Mouse (Mus musculus) cerebellum, adult 2 months (tissue): Measurements from ENCODE around the gene Rpap1. TPM values are rescaled to one million over a fixed set of nuclear protein-coding genes. Genes with fewer than 3 reads are reported as not detected.

Experiments
- DNase-seq, 2 experiments: peaks; one replicate each; pipeline ENCODE4 v3.0.0; 2021
- H3K27ac ChIP-seq: fragments of 200-500 bp; 2 replicates; pipeline ENCODE4 v1.5.1; 2012; ENCODE audit warnings: low read length, control low read depth, inconsistent platforms; ENCODE audit not compliant: insufficient read depth
- H3K27me3 ChIP-seq: fragments of 200-500 bp; 2 replicates; pipeline ENCODE4 v1.6.1; 2012; ENCODE audit warnings: inconsistent platforms, mild to moderate bottlenecking, low read length, moderate library complexity; ENCODE audit not compliant: control insufficient read depth, insufficient read depth
- H3K4me1 ChIP-seq: fragments of 200-500 bp; 2 replicates; pipeline ENCODE4 v1.6.1; 2011; ENCODE audit warnings: low read length; ENCODE audit not compliant: control insufficient read depth, insufficient read depth
- H3K4me3 ChIP-seq: fragments of 200-500 bp; replicated peaks from 2 replicates; pipeline ENCODE3; 2011; ENCODE audit warnings: mild to moderate bottlenecking, low read depth, low read length, control low read depth; ENCODE audit not compliant: insufficient read depth
- CTCF ChIP-seq: fragments of 200-500 bp; IDR thresholded peaks from 2 replicates; pipeline ENCODE4 v1.5.1; 2011; ENCODE audit warnings: low read depth, mild to moderate bottlenecking, control low read depth, low read length, moderate library complexity, borderline replicate concordance; ENCODE audit not compliant: insufficient read depth
- POLR2A ChIP-seq: fragments of 200-500 bp; IDR thresholded peaks from 2 replicates; pipeline ENCODE4 v1.6.1; 2011; ENCODE audit warnings: low read length, control low read depth, borderline replicate concordance; ENCODE audit not compliant: insufficient read depth
- WGBS: fragments of 180-500 bp; shearing (Covaris S2); methylation state at CpG from one replicate; pipeline ENCODE4 v1.1.7; 2018; 5-methylcytosine and 5-hydroxymethylcytosine counted together
- polyA plus RNA-seq: library from polyadenylated mRNA; depleted of rRNA; stranded (reverse); fragments of >200 nt; gene quantifications from 2 replicates; pipeline ENCODE4 v1.2.3, GENCODE M21; 2012

Gene Rpap1
- polyA plus RNA-seq, 1 experiment: 15.9 TPM

GRCm38 (mm10) chr2:119743176-119743807 lies 44.0 kb downstream of the Rpap1 start:
- Histone ChIP-seq H3K4me1 (no peaks in the 10 kb centered on the region; the same call in 1 of the 2 replicates), H3K27me3 (peaks cover 14% of the 10 kb centered on the region; the same call in 1 of the 2 replicates), H3K27ac (no peak overlapping the region), H3K4me3 (peak overlapping the region; percentile 10)
- DNase-seq: no peak
- TF ChIP-seq POLR2A (no peak), CTCF (no peak)
- 11% methylated on average over 30 of the region's 31 CpGs for whole genome bisulfite sequencing

GRCm38 (mm10) chr2:119742461-119743175 lies 44.7 kb downstream of the Rpap1 start:
- H3K4me3 ChIP-seq: peak overlapping the region; percentile 42
- H3K27me3 ChIP-seq: peaks cover 14% of the 10 kb centered on the region; the same call in 1 of the 2 replicates
- no peak for DNase-seq
- TF ChIP-seq POLR2A (no peak), CTCF (no peak)
- 2% methylated on average over 70 of the region's 70 CpGs for WGBS
- no peaks in the 10 kb centered on the region; the same call in 1 of the 2 replicates for H3K4me1 ChIP-seq
- H3K27ac ChIP-seq: no peak overlapping the region

- Histone ChIP-seq H3K4me1 (peaks cover 4% of the 10 kb centered on the region; the same call in 1 of the 2 replicates), H3K27ac (no peak within 1 kb of the TSS)
Measured at GRCm38 (mm10) chr2:119741581-119742411, 45.5 kb downstream of the Rpap1 start, which contains the start of gene Itpka. TSS of gene Itpka (plus strand) at chr2:119742337.

GRCm38 (mm10) chr2:119740567-119740966 lies 46.8 kb downstream of the Rpap1 start:
- Histone ChIP-seq H3K27ac (no peak overlapping the region), H3K4me1 (peaks cover 4% of the 10 kb centered on the region; the same call in 1 of the 2 replicates), H3K4me3 (no peak overlapping the region), H3K27me3 (peaks cover 14% of the 10 kb centered on the region; the same call in 1 of the 2 replicates)
- 44% methylated on average over 2 of the region's 2 CpGs for WGBS
- DNase-seq: no peak
- no peak for TF ChIP-seq CTCF
- no peak for TF ChIP-seq POLR2A

More at GRCm38 (mm10) chr2:119741581-119742411, 45.5 kb downstream of the Rpap1 start, which contains the start of gene Itpka:
- peak within 1 kb of the TSS; percentile 53 for H3K4me3 ChIP-seq
- peaks cover 14% of the 10 kb centered on the region; the same call in 1 of the 2 replicates for H3K27me3 ChIP-seq
- peak in 1 of 2 experiments; percentile 17 for DNase-seq
- TF ChIP-seq POLR2A: no peak
- TF ChIP-seq CTCF: no peak
- whole genome bisulfite sequencing: 4% methylated on average over 49 of the region's 53 CpGs

- no peak for DNase-seq
- 8% methylated on average over 12 of the region's 12 CpGs for WGBS
- Histone ChIP-seq H3K27ac (no peak overlapping the region), H3K4me3 (no peak overlapping the region), H3K4me1 (0 out of 2 replicates have a peak, but pooled peaks cover 4% of the 10 kb centered on the region), H3K27me3 (peaks cover 3% of the 10 kb centered on the region; the same call in 1 of the 2 replicates)
- TF ChIP-seq POLR2A (no peak), CTCF (no peak)
Measured at GRCm38 (mm10) chr2:119737124-119737523, 50.2 kb downstream of the Rpap1 start.

- Histone ChIP-seq H3K4me3 (no peak overlapping the region), H3K27me3 (no peaks in the 10 kb centered on the region), H3K27ac (no peak overlapping the region), H3K4me1 (no peaks in the 10 kb centered on the region)
- DNase-seq: no peak
- TF ChIP-seq POLR2A (no peak), CTCF (no peak)
- WGBS: 95% methylated on average over 4 of the region's 4 CpGs
Measured at GRCm38 (mm10) chr2:119730735-119731134, 56.6 kb downstream of the Rpap1 start.

GRCm38 (mm10) chr2:119727762-119728416 lies 59.4 kb downstream of the Rpap1 start:
- Histone ChIP-seq H3K27me3 (no peaks in the 10 kb centered on the region), H3K27ac (no peak overlapping the region), H3K4me1 (no peaks in the 10 kb centered on the region), H3K4me3 (no peak overlapping the region)
- TF ChIP-seq CTCF (no peak), POLR2A (no peak)
- DNase-seq: no peak
- 95% methylated on average over 3 of the region's 3 CpGs for WGBS
